10 mouse cellular contexts compared by ENCODE assay signal in genomic region chr3:16930299-16930698, GRCm38 (mm10).
DNase-seq lines count a peak whose midpoint lies in the region; ATAC-seq lines count a peak whose summit lies in the region.
"Had no signal": no experiment of that assay in that cellular context is flagged by ENCODE, and none has a peak within 500 bp of the region (broad histone marks: within the 10 kb centered on the region; RNA-seq: fewer than 3 reads in every experiment).

No protein-coding gene starts in this region.

- H3K36me3 ChIP-seq in heart, embryonic 10.5 days = no peaks in the 10 kb centered on the region
- no peaks in the 10 kb centered on the region for H3K36me3 ChIP-seq in forebrain, embryonic 10.5 days (replicated peaks)
- H3K36me3 ChIP-seq: embryonic facial prominence, embryonic 15.5 days had no signal

- DNase-seq in heart, postnatal 4 days = peak; percentile 9
- no peak for DNase-seq in heart, embryonic 10.5 days (ENCODE audit: low spot score)
- DNase-seq in forebrain, embryonic 10.5 days (ENCODE audit: extremely low spot score, low spot score) = peak; percentile 44
- peak; percentile 36 to 47 for DNase-seq in layer of hippocampus, postnatal 10 days (ENCODE audit: low spot score in 2 of 2)
- DNase-seq in retina, embryonic 14.5 days (ENCODE audit: low spot score) = peak; percentile 22
- DNase-seq in thymus, postnatal 25 days = no peak
- no peak for DNase-seq in ovary, adult 18-20 months (ENCODE audit: low spot score)
- DNase-seq: thymus, postnatal 36 days had no signal

- ATAC-seq in megakaryocyte-erythroid progenitor cell, adult 5-6 weeks (replicated peaks; ENCODE audit: low FRiP score, low TSS enrichment, poor library complexity, severe bottlenecking) = no peak

- H3K4me3 ChIP-seq in heart, embryonic 10.5 days = no peak overlapping the region
- H3K4me3 ChIP-seq in forebrain, embryonic 10.5 days = no peak overlapping the region
- H3K4me3 ChIP-seq: embryonic facial prominence, embryonic 15.5 days had no signal

- H3K27me3 ChIP-seq in heart, embryonic 10.5 days (ENCODE audit: insufficient read depth, poor library complexity, severe bottlenecking) = no peaks in the 10 kb centered on the region
- no peaks in the 10 kb centered on the region for H3K27me3 ChIP-seq in forebrain, embryonic 10.5 days (ENCODE audit: poor library complexity, severe bottlenecking)
- H3K27me3 ChIP-seq: embryonic facial prominence, embryonic 15.5 days had no signal

- WGBS in heart, embryonic 10.5 days = 46% methylated on average over 3 of the region's 3 CpGs
- 44% methylated on average over 3 of the region's 3 CpGs for WGBS in forebrain, embryonic 10.5 days

- no peaks in the 10 kb centered on the region for H3K9me3 ChIP-seq in heart, embryonic 10.5 days
- no peaks in the 10 kb centered on the region for H3K9me3 ChIP-seq in forebrain, embryonic 10.5 days
- H3K9me3 ChIP-seq: embryonic facial prominence, embryonic 15.5 days had no signal

- no peak overlapping the region for H3K27ac ChIP-seq in heart, embryonic 10.5 days
- H3K27ac ChIP-seq in forebrain, embryonic 10.5 days = no peak overlapping the region
- H3K27ac ChIP-seq: embryonic facial prominence, embryonic 15.5 days had no signal

- no peaks in the 10 kb centered on the region for H3K4me1 ChIP-seq in heart, embryonic 10.5 days
- peaks cover 4% of the 10 kb centered on the region; the same call in 1 of the 2 replicates for H3K4me1 ChIP-seq in forebrain, embryonic 10.5 days
- H3K4me1 ChIP-seq: embryonic facial prominence, embryonic 15.5 days had no signal

Comparison
In these comparisons a context has a peak if more than half of its experiments do, and no peak if none do; other contexts are left out.
1. DNase-seq: peak in heart, postnatal 4 days (single experiment), forebrain, embryonic 10.5 days (single experiment), layer of hippocampus, postnatal 10 days (2 of 2) and retina, embryonic 14.5 days (single experiment); none in heart, embryonic 10.5 days (single experiment), thymus, postnatal 25 days (single experiment) and ovary, adult 18-20 months (single experiment).